Mouse (Mus musculus): ENCODE data around the gene Hbp1. TPM values are rescaled to one million over a fixed set of nuclear protein-coding genes. Genes with fewer than 3 reads are reported as not detected.

Gene Hbp1
- polyA plus RNA-seq, 1 experiment from 2014 or later: 85.3 TPM

DNA sequence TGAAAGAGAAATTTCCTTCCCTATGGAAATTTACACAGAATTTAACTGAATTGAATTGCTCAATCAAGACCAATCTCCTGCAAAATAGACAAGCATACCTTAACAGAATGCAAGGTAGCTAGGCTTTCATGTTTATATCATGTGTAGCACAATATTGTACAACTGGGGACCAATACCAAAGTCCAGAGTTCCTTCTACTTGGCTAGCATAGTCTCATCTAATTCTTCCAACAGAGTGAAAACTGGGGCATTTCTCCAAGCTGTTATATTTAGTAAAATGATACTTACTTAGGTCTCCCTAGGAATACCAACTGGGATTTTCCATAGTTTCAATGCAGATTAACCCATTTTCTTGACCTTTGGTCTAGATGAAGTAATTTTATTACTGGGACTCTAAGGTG lies 11.3 kb downstream of the Hbp1 start:
- Histone ChIP-seq H3K27ac (peak overlapping the region; percentile 77), H3K79me2 (ENCODE audit: inconsistent target) (peaks cover 36% of the 10 kb centered on the region), H3K4me3 (ENCODE audit: inconsistent target) (no peak overlapping the region), H3K36me3 (ENCODE audit: inconsistent target) (peaks cover 50% of the 10 kb centered on the region)

DNA sequence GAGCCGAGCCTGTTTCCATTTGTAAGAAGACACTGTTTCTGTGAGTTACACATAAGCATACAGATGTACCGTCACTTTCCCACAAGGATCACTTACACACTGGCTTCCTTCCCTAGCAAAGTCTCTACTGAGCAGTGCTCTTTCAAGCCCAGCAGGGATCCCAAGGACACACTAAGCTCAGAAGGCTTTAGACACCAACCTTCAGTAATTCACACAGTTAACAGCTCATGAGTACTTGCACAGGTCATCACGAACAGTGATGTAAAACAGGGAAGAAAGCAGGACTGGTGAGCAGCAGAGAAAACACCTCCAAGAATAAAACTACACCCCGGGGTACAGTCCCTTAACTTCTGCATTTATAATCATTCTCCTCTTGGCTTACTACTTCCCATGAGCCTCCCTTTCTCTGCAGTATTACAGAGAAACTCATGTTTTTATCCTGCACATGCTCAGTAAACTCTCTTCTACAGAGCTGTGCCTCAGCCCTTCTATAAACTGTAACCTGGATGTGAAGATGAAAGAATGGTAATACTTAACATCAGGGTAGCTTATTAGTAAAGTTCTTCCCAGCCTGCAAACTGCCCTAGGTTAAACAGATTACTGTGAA lies 11.8 kb downstream of the Hbp1 start:
- H3K36me3 ChIP-seq (ENCODE audit: inconsistent target): peaks cover 52% of the 10 kb centered on the region
- H3K4me3 ChIP-seq (ENCODE audit: inconsistent target): no peak overlapping the region
- WGBS (ENCODE audit: missing documents): 72% methylated on average over 4 of the region's 4 CpGs
- H3K79me2 ChIP-seq (ENCODE audit: inconsistent target): peaks cover 31% of the 10 kb centered on the region
- H3K27ac ChIP-seq: peak overlapping the region; percentile 77

DNA sequence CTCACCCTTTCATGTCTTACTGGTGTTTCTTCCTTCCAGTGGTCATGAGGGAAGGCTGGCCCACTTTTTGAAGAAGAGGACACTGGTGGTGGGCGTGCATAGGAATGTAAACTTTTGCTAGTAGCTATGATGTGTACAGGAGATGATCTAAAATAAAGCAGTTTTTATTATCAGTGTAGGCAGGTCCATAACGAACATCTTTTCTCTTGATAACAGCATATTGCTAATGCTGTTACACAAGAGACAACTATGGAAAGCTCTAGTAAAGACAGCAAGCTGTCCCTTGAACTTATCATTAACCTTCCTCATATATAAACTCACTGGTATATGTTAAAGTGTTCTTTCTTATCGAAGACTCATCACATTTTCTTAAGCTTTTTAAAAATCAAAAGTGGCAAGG lies 12.7 kb downstream of the Hbp1 start:
- WGBS (ENCODE audit: missing documents): 91% methylated on average over 3 of the region's 3 CpGs
- Histone ChIP-seq H3K4me3 (ENCODE audit: inconsistent target) (no peak overlapping the region), H3K27ac (peak overlapping the region; percentile 77), H3K79me2 (ENCODE audit: inconsistent target) (peaks cover 22% of the 10 kb centered on the region; the same call in 1 of the 2 replicates), H3K36me3 (ENCODE audit: inconsistent target) (peaks cover 52% of the 10 kb centered on the region)

DNA sequence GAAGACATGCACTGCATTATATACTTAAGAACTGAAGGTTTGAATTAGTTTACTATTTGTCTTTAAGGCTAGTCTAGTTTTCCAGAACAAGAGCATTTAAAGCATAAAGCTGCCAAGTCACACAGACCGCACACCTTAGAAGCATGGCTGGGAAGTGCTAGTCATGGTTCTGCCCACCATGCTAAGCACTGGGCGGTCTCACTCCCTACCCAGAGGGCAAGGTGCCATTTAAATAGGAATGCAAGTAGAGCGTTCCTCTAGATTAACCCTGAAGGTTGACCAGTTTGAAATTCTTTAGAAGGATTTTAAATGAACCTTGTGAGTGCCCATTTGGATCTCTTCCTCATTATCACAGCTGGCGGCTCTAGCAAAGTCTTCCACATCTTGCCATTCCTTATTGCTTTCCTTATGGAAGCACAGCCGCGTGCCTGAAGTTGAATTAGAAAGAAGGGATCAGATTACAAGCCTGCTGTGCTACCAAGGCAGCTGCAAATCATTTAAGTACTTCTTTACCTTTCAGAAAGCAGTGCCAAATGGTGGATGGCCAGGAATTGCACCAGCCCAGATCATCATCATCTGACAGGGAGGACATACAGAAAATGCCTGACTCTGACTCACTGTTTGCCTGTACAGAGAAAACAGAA lies 13.6 kb downstream of the Hbp1 start:
- 98% methylated on average over 6 of the region's 6 CpGs for WGBS (ENCODE audit: missing documents)
- H3K79me2 ChIP-seq (ENCODE audit: inconsistent target): peaks cover 14% of the 10 kb centered on the region; the same call in 1 of the 2 replicates
- H3K27ac ChIP-seq: peak overlapping the region; percentile 77
- no peak overlapping the region for H3K4me3 ChIP-seq (ENCODE audit: inconsistent target)
- H3K36me3 ChIP-seq (ENCODE audit: inconsistent target): peaks cover 56% of the 10 kb centered on the region

DNA sequence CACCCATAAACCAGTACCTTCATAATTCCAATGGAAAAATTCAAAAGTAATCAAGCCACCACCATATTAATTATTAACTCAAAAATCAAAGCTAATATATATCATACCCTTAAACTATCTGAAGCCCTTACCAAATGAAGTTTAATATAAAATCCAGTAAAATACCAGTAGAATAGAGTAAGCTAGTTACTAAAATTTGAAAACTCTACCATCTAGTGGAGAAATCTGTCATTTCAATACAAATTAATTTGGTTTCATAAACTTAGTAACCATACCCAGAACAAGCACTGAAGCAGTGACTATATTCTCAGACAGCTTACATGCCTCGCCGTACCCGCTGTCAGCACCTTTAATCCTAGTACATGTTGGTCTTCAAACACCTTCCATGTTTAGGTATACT lies 18.5 kb downstream of the Hbp1 start:
- WGBS (ENCODE audit: missing documents): 100% methylated on average over 3 of the region's 3 CpGs
- H3K79me2 ChIP-seq (ENCODE audit: inconsistent target): no peaks in the 10 kb centered on the region; the same call in 1 of the 2 replicates
- H3K36me3 ChIP-seq (ENCODE audit: inconsistent target): peaks cover 71% of the 10 kb centered on the region
- no peak overlapping the region for H3K4me3 ChIP-seq (ENCODE audit: inconsistent target)
- no peak overlapping the region for H3K27ac ChIP-seq

DNA sequence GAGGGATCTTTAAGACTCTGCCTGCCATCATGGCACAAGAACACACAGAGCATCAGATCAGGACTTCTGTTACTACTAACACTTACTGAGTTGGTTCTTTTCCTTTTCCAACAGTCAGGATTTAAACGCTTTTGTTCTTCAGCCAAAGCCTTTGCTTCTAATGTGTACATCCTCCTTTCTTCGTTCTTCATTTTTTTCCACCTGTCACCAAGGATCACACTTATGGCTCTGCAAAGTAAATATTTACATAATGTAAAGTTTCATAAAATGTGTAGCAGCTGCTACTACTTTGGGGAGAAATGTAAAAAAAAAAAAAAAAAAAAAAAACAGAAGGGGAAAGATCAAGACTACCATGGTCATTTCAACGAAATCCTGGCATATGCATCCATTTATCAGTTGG lies 21.8 kb downstream of the Hbp1 start:
- Histone ChIP-seq H3K79me2 (ENCODE audit: inconsistent target) (no peaks in the 10 kb centered on the region), H3K27ac (no peak overlapping the region), H3K36me3 (ENCODE audit: inconsistent target) (peaks cover 65% of the 10 kb centered on the region), H3K4me3 (ENCODE audit: inconsistent target) (no peak overlapping the region)
- WGBS (ENCODE audit: missing documents): 90% methylated on average over 2 of the region's 3 CpGs

DNA sequence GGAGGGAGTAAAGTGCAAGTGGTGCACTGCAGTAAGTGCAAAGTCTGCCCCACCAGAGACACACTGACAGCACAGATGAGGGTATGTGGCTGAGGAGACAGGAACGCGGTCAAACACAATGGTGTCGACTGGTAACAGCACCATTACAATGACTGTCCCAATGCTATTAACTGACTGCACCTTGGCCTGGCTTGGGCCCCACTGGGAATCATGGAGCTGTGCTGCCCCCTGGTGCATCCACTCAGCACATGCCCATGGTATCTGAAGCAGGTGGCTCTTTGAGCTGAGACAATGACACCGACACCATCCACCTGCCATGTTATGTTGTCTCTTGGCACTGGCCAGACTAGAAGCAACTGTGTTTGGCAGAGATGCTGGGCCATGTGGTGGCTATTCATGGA lies 23.7 kb downstream of the Hbp1 start:
- H3K36me3 ChIP-seq (ENCODE audit: inconsistent target): peaks cover 48% of the 10 kb centered on the region
- no peak overlapping the region for H3K4me3 ChIP-seq (ENCODE audit: inconsistent target)
- 98% methylated on average over 4 of the region's 4 CpGs for WGBS (ENCODE audit: missing documents)
- no peaks in the 10 kb centered on the region for H3K79me2 ChIP-seq (ENCODE audit: inconsistent target)
- H3K27ac ChIP-seq: no peak overlapping the region

DNA sequence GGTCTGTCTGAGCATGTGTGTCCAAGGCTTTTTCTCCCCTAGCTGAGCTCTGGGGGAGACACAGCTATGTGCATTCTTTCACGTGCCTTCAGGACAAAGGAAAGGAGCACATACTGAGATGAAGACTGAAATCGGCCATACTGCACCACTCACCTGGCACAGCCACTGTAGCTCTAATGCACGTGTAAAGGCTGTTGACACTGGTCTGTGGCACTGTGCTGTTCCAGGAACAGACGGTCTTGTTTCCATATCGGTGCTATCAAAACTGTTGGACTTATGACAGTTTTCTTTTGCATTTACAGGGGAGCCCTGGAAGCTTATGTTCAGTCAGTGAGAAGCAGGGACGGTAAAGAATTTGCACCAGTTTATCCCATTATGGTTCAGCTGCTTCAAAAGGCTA lies 25.0 kb downstream of the Hbp1 start:
- Histone ChIP-seq H3K27ac (no peak overlapping the region), H3K4me3 (ENCODE audit: inconsistent target) (no peak overlapping the region), H3K36me3 (ENCODE audit: inconsistent target) (peaks cover 48% of the 10 kb centered on the region), H3K79me2 (ENCODE audit: inconsistent target) (no peaks in the 10 kb centered on the region)
- 92% methylated on average over 6 of the region's 6 CpGs for WGBS (ENCODE audit: missing documents)

DNA sequence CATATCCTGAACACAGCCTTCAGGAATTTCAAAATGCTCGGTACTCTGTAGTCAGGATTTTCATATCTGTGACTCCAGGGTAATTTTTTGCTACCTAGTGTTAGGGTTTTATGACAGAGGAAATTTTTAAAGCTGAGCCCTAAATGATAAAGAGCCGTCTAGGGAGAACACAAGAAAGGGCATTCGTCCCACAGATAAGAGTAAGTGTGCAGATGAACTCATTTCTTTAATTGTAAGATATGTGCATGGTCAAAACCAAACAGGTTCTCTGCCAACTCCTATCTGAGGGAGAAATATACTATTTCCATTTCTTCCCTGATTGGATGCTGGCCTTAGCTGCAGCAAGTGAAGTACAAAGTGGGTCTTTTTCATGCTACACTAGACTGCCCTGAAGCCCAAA lies 26.2 kb downstream of the Hbp1 start:
- 98% methylated on average over 3 of the region's 3 CpGs for WGBS (ENCODE audit: missing documents)
- H3K79me2 ChIP-seq (ENCODE audit: inconsistent target): no peaks in the 10 kb centered on the region
- H3K27ac ChIP-seq: no peak overlapping the region
- no peak overlapping the region for H3K4me3 ChIP-seq (ENCODE audit: inconsistent target)
- H3K36me3 ChIP-seq (ENCODE audit: inconsistent target): peaks cover 40% of the 10 kb centered on the region

DNA sequence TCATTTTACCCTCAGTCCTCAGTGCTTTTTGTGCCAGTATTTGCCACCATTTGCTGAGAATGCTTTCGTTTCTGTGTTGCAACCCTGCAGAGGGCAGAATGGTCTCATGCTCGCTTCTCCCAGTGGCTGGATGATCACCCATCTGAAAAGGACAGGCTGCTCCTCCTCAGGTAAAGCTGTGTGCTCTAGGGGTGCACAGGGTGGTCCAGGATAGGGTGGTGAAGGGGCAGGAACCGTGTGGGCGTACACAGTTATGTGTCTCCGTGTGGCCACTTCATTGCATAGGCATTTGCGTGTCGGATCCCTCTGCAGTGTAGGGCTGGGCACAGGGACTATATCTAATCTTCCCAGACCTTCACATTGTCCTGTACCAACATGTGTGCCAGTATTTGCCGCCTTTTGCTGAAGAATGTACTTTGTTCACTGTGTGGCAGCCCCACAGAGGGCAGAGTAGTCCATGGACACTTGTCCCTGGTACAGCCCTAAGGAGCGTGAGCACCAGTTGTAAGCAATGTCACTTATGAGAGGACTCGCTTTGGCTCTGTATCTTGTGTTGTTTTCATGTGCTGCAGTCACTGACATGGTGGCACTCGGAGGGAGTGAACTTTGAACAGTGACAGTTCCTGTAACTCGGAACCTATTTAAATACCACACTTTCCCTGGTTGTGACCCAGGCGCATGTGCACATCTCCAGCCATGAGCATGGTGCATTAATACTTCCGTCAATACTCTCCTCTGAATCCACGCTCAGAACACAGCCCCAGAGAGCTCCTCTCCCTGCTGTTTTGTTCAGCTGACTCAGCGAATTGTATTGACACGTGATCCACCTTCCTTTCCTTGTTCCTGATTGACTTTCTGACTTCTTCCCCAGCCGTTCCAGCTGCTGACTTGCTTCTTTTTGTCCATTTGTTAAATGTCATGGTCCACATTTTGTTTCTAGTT lies 29.6 kb downstream of the Hbp1 start:
- Histone ChIP-seq H3K4me3 (ENCODE audit: inconsistent target) (no peak overlapping the region), H3K27ac (no peak overlapping the region), H3K36me3 (ENCODE audit: inconsistent target) (peaks cover 11% of the 10 kb centered on the region), H3K79me2 (ENCODE audit: inconsistent target) (no peaks in the 10 kb centered on the region)
- 88% methylated on average over 18 of the region's 18 CpGs for WGBS (ENCODE audit: missing documents)

DNA sequence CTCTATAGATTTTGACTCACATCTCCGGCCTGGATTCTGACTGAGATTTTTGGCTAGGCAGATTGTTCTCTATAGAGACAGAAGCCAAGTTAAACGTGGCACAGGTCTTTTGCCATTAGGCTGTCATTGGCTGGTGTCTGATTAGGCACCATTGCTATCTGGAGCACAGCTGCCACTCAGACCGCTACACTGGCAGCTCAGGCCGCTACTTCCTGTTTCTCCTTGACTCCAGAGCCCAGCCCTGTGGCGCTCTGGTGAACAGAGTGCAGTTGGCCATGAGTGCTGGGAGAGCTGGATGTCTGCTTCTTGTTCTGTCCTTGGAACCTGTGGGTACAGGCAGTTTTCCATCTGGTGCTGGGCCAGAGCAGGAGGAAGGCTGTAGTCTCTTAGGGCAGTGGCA lies 33.1 kb downstream of the Hbp1 start:
- no peaks in the 10 kb centered on the region for H3K36me3 ChIP-seq (ENCODE audit: inconsistent target)
- no peaks in the 10 kb centered on the region for H3K79me2 ChIP-seq (ENCODE audit: inconsistent target)
- 0 out of 2 replicates have a peak overlapping the region, but pooled peaks have one; percentile 7 for H3K27ac ChIP-seq
- WGBS (ENCODE audit: missing documents): 42% methylated on average over 5 of the region's 5 CpGs
- no peak overlapping the region for H3K4me3 ChIP-seq (ENCODE audit: inconsistent target)

DNA sequence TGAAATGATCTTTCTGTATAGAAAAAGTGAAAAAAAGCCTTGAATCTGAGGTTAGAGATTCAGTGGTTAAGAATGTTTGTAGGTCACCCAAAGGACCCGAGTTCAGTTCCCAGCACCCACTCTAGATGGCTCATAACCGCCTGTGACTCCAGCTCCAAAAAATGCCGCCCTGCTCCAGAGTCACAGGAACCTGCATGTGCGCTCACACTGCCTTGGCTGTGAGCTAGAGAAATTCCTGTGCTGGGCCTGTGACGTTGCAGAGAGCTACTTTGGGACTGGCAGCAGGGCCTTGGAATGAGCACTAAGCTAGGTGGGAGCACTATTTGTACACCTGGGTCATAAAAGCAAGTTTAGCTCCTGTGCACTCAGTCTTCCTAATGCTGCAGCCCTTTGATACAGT lies 33.6 kb downstream of the Hbp1 start:
- Histone ChIP-seq H3K27ac (no peak overlapping the region), H3K79me2 (ENCODE audit: inconsistent target) (no peaks in the 10 kb centered on the region), H3K4me3 (ENCODE audit: inconsistent target) (no peak overlapping the region), H3K36me3 (ENCODE audit: inconsistent target) (no peaks in the 10 kb centered on the region)
- 91% methylated on average over 4 of the region's 5 CpGs for WGBS (ENCODE audit: missing documents)

DNA sequence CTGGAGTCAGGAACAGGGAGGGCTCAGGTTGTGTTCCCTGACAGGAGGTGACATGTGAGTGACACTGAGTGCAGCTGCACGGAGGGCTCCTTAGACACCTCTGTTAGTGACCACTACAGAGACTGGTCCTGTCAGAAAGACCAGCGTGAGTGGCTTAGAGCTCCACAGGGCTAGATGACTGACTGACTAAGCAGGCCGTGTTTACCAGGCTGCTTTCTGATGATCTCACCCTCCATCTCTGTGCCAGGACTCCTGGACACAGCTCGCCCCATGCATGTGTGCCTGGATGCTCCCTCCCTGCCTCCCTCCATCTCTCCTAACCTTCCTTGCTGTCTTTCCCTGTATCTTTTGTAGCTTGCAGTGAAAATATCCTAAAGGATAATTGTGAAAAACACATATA lies 36.7 kb downstream of the Hbp1 start:
- no peaks in the 10 kb centered on the region for H3K36me3 ChIP-seq (ENCODE audit: inconsistent target)
- WGBS (ENCODE audit: missing documents): 98% methylated on average over 4 of the region's 4 CpGs
- H3K27ac ChIP-seq: no peak overlapping the region
- H3K79me2 ChIP-seq (ENCODE audit: inconsistent target): no peaks in the 10 kb centered on the region
- H3K4me3 ChIP-seq (ENCODE audit: inconsistent target): no peak overlapping the region

DNA sequence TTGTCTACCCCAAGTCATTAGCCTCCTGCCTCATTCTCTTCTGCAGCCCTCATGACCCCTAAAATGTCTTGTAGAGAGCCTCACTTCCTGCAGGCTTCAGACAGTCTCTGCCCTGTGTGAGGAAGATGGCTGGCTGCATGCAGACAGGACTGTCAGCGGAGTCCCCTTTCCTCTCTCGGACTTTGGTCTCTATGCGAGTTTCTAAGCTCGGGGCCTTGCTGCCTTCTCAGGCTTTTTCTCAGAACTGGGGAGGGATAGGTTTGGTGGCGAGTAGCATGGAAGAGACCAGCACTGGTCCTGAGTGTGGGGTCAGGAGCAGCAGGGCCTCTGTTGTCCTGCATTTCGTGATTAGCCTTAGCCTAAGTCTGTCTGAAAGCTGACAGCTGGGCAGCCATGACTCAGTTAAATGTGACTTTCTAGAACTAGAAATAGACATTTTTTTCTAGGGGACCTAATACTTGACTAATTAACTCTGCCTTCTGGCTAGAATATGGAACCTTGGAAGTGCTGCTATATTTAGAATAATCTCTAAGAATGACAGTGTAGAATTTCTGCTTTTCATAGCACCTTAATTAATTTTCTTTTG lies 37.3 kb downstream of the Hbp1 start:
- 95% methylated on average over 6 of the region's 6 CpGs for WGBS (ENCODE audit: missing documents)
- no peak overlapping the region for H3K4me3 ChIP-seq (ENCODE audit: inconsistent target)
- no peak overlapping the region for H3K27ac ChIP-seq
- no peaks in the 10 kb centered on the region for H3K79me2 ChIP-seq (ENCODE audit: inconsistent target)
- no peaks in the 10 kb centered on the region for H3K36me3 ChIP-seq (ENCODE audit: inconsistent target)

DNA sequence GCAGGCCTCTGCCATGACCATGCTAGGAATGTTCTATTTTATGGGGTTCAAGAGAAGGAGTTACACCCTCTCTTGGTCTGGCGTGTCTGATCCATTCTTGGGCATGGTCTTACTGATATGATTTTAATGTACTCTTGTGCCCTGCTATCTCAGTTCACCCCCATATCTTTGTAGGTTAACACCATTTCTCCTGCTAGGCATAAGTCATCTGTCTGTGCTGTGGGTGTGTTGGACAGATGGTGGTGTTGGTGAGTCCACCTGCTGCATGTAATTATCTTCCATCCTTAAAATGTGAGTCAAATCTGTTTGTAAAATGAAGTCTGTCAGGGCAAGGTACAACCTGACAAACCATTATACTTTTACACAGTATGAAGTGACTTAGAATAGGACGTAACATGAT lies 42.9 kb downstream of the Hbp1 start:
- Histone ChIP-seq H3K79me2 (ENCODE audit: inconsistent target) (no peaks in the 10 kb centered on the region), H3K4me3 (ENCODE audit: inconsistent target) (no peak overlapping the region)
- 93% methylated on average over 2 of the region's 2 CpGs for WGBS (ENCODE audit: missing documents)

More for the DNA sequence above, 42.9 kb downstream of the Hbp1 start:
- Histone ChIP-seq H3K36me3 (ENCODE audit: inconsistent target) (no peaks in the 10 kb centered on the region), H3K27ac (no peak overlapping the region)

Measured in macrophage (primary cell).